Mouse (Mus musculus): ENCODE measurements around the gene Maea.

GRCm38 (mm10) chr5:33337206-33337605 lies 1.9 kb downstream of the Maea start:
- TF ChIP-seq MAX (IDR thresholded peaks at IDR 0.05) (no peak), MYOG (IDR thresholded peaks at IDR 0.05; ENCODE audit: control insufficient read depth, extremely low read depth, insufficient read length) (no peak), CTCF (IDR thresholded peaks at IDR 0.05; ENCODE audit: control insufficient read depth, insufficient read depth, insufficient read length) (no peak), FOSL1 (IDR thresholded peaks at IDR 0.05; ENCODE audit: insufficient read depth, low read length, poor library complexity, severe bottlenecking) (no peak), USF1 (IDR thresholded peaks at IDR 0.05; ENCODE audit: low read depth) (no peak), MYOD1 (IDR thresholded peaks at IDR 0.05; ENCODE audit: control insufficient read depth, insufficient read length, low read depth) (no peak)
